Mouse (Mus musculus) heart, embryonic 15.5 days (tissue): ENCODE results near the gene Qrich1. TPM values are rescaled to one million over a fixed set of nuclear protein-coding genes. Genes with fewer than 3 reads are reported as not detected.

Experiments used
- ATAC-seq: fragments of 200-750 bp; cut with Nextera tagmentation; replicated peaks from 2 replicates; pipeline ENCODE4 v1.8.0; 2017; ENCODE audit warnings: low read depth, moderate TSS enrichment; ENCODE audit not compliant: insufficient number of reproducible peaks, insufficient read depth, low FRiP score
- H3K27ac ChIP-seq: fragments of 300-500 bp; sonication (generic); 2 replicates; pipeline ENCODE4 v1.5.1; 2015; ENCODE audit warnings: mild to moderate bottlenecking, inconsistent platforms
- H3K27me3 ChIP-seq: fragments of 300-500 bp; sonication (generic); 2 replicates; pipeline ENCODE4 v1.6.1; 2015; ENCODE audit warnings: inconsistent platforms
- H3K36me3 ChIP-seq: fragments of 300-500 bp; sonication (generic); 2 replicates; pipeline ENCODE4 v1.6.1; 2015; ENCODE audit warnings: mild to moderate bottlenecking, inconsistent platforms
- H3K4me1 ChIP-seq: fragments of 300-500 bp; sonication (generic); replicated peaks from 2 replicates; pipeline ENCODE4 v1.6.1; 2015; ENCODE audit warnings: inconsistent platforms
- H3K4me2 ChIP-seq: fragments of 300-500 bp; sonication (generic); 2 replicates; pipeline ENCODE4 v1.6.1; 2015; ENCODE audit warnings: inconsistent platforms, mild to moderate bottlenecking, moderate library complexity
- H3K4me3 ChIP-seq: fragments of 300-500 bp; sonication (generic); 2 replicates; pipeline ENCODE4 v1.5.1; 2015; ENCODE audit warnings: mild to moderate bottlenecking, inconsistent platforms
- H3K9ac ChIP-seq: fragments of 300-500 bp; sonication (generic); 2 replicates; pipeline ENCODE4 v1.6.1; 2015; ENCODE audit warnings: mild to moderate bottlenecking, inconsistent platforms
- H3K9me3 ChIP-seq: fragments of 300-500 bp; sonication (generic); replicated peaks from 2 replicates; pipeline ENCODE4 v1.6.1; 2016; ENCODE audit warnings: inconsistent platforms
- WGBS: fragments of 180-500 bp; shearing (Covaris S2); methylation state at CpG from one replicate; pipeline ENCODE4 v1.1.7; 2015; ENCODE audit warnings: mixed read lengths; 5-methylcytosine and 5-hydroxymethylcytosine counted together
- polyA plus RNA-seq: library from polyadenylated mRNA; unstranded; fragments of >200 nt; fragmentation: Nextera tagmentation; extraction: Ambion mirVana; gene quantifications from 2 replicates; pipeline ENCODE4 v1.2.1, GENCODE M21; 2015

Gene Qrich1
- polyA plus RNA-seq, 1 experiment from 2014 or later = 75.1 TPM

DNA sequence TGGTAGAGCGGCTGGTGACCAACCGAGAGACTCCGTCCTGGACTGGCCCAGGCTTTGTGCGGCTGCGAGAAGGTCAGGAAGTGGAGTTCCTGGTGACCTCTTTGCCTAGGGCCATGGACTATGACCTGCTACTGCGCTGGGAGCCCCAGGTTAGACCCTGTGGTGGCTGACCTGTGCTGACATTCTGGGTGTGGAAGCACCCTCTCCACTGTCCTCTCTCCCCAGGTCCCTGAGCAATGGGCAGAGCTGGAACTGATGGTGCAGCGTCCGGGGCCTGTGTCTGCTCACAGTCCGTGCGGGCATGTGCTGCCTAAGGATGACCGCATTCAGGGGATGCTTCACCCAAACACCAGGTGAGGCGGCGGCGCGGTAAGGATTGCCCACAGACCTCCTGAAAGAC lies 32.6 kb upstream of the Qrich1 start:
- Histone ChIP-seq H3K9me3 (no peaks in the 10 kb centered on the region), H3K9ac (no peak overlapping the region), H3K4me3 (no peak overlapping the region), H3K27ac (no peak overlapping the region), H3K36me3 (peaks cover 72% of the 10 kb centered on the region), H3K4me2 (no peak overlapping the region), H3K4me1 (peaks cover 34% of the 10 kb centered on the region), H3K27me3 (no peaks in the 10 kb centered on the region)
- no peak for ATAC-seq
- 91% methylated on average over 15 of the region's 15 CpGs for WGBS

DNA sequence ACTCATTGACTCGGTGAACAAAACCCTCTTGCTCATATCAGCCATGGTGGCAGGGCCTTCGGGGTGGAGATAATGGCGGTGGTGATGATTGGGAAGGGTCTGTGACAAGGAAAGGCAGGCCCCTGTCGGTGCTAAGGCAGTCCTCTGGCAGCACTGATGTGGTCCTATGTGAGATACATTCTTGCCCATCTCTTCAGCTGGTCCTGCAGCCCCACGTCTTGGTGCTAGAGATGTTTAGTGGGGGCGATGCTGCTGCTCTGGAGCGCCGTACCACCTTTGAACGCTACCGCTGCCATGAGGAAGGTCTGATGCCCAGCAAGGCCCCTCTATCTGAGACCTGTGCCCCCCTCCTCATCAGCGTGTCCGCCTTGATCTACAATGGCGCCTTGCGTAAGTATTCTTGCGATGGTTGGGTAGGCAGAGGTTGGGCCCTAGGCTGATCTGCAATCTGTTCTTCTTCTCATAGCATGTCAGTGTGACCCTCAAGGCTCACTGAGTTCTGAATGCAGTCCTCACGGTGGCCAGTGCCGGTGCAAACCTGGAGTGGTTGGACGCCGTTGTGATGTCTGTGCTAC lies 31.2 kb upstream of the Qrich1 start:
- H3K4me2 ChIP-seq = no peak overlapping the region
- H3K4me1 ChIP-seq = peaks cover 30% of the 10 kb centered on the region
- no peak for ATAC-seq
- H3K36me3 ChIP-seq = peaks cover 82% of the 10 kb centered on the region
- H3K27me3 ChIP-seq = no peaks in the 10 kb centered on the region
- no peak overlapping the region for H3K4me3 ChIP-seq
- H3K27ac ChIP-seq = no peak overlapping the region
- H3K9me3 ChIP-seq = no peaks in the 10 kb centered on the region
- WGBS = 92% methylated on average over 19 of the region's 19 CpGs
- no peak overlapping the region for H3K9ac ChIP-seq

DNA sequence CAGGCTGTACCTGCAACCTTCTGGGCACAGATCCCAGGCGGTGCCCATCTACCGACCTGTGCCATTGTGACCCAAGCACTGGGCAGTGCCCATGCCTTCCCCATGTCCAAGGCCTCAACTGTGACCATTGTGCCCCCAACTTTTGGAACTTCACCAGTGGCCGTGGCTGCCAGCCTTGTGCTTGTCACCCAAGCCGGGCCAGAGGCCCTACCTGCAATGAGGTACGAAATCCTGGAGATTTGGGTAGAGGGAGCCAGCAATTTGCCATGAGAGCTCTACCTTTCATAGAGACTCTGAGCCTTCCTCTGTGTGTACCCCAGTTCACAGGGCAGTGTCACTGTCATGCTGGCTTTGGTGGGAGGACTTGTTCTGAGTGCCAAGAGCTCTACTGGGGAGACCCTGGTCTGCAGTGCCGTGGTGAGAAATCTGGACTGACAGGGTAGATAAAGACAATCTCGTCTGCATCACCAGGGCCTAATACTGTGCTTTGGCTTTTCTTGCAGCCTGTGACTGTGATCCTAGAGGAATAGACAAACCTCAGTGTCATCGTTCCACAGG lies 29.6 kb upstream of the Qrich1 start:
- H3K27ac ChIP-seq = no peak overlapping the region
- H3K36me3 ChIP-seq = peaks cover 78% of the 10 kb centered on the region
- WGBS = 93% methylated on average over 8 of the region's 8 CpGs
- no peak for ATAC-seq
- H3K27me3 ChIP-seq = no peaks in the 10 kb centered on the region
- peaks cover 21% of the 10 kb centered on the region for H3K4me1 ChIP-seq
- no peak overlapping the region for H3K4me3 ChIP-seq
- no peaks in the 10 kb centered on the region for H3K9me3 ChIP-seq
- no peak overlapping the region for H3K4me2 ChIP-seq
- H3K9ac ChIP-seq = no peak overlapping the region

DNA sequence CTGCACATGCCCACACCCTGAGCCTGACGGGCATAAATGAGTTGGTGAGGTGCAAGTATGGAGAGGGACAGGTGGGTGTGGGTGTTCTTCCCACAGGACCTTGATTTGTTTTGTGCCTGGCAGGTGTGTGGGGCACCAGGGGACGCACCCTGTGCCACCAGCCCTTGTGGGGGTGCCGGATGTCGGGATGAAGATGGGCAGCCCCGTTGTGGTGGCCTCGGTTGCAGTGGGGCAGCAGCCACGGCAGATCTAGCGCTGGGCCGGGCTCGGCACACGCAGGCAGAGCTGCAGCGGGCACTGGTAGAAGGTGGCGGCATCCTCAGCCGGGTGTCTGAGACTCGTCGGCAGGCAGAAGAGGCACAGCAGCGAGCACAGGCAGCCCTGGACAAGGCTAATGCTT lies 28.2 kb upstream of the Qrich1 start:
- no peak overlapping the region for H3K4me2 ChIP-seq
- H3K27me3 ChIP-seq = no peaks in the 10 kb centered on the region
- H3K36me3 ChIP-seq = peaks cover 77% of the 10 kb centered on the region
- no peak overlapping the region for H3K9ac ChIP-seq
- H3K4me1 ChIP-seq = peaks cover 22% of the 10 kb centered on the region
- H3K9me3 ChIP-seq = no peaks in the 10 kb centered on the region
- no peak for ATAC-seq
- WGBS = 92% methylated on average over 17 of the region's 17 CpGs
- H3K4me3 ChIP-seq = no peak overlapping the region
- H3K27ac ChIP-seq = no peak overlapping the region

DNA sequence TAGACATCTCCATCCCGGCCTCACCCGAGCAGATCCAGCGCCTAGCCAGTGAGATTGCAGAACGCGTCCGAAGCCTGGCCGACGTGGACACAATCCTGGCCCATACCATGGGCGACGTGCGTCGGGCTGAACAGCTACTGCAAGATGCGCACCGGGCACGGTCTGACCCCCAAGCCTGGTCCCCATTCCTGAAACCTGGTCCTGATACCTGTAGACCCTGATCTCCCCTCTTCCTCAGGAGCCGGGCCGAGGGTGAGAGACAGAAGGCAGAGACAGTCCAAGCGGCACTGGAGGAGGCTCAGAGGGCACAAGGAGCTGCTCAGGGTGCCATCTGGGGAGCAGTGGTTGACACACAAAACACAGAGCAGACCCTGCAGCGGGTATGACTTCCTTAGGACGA lies 27.4 kb upstream of the Qrich1 start:
- ATAC-seq = no peak
- no peak overlapping the region for H3K4me2 ChIP-seq
- no peak overlapping the region for H3K9ac ChIP-seq
- peaks cover 22% of the 10 kb centered on the region for H3K4me1 ChIP-seq
- no peaks in the 10 kb centered on the region for H3K27me3 ChIP-seq
- no peaks in the 10 kb centered on the region for H3K9me3 ChIP-seq
- peak overlapping the region; percentile 99 for H3K27ac ChIP-seq
- 94% methylated on average over 20 of the region's 20 CpGs for WGBS
- H3K36me3 ChIP-seq = peaks cover 77% of the 10 kb centered on the region
- H3K4me3 ChIP-seq = no peak overlapping the region

DNA sequence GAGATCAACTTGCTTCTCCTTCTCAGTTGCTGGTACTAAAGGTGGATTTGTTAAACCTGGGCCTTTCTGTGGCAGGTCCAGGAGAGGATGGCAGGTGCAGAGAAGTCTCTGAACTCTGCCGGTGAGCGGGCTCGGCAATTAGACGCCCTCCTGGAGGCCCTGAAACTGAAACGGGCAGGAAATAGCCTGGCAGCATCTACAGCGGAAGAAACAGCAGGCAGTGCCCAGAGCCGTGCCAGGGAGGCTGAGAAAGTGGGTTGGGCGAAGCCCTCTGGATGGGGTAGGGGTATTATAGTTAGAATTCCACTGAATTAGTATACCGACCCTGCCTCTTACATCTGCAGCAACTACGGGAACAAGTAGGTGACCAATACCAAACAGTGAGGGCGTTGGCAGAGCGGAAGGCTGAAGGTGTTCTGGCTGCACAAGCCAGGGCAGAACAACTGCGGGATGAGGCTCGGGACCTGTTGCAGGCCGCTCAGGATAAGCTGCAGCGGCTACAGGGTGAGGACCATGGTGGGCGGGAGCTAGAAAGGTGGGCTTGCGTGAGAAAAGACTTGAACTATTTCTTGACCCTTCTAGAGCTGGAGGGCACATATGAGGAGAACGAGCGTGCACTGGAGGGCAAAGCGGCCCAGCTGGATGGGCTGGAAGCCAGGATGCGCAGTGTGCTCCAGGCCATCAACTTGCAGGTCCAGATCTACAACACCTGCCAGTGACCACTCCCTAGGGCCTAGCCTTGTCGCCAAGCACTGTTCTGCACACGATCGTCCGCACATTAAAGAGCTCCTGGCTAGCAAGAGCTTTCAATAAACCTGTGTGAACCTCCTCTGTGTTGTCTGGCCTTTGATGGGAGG lies 26.7 kb upstream of the Qrich1 start:
- peak overlapping the region; percentile 74 for H3K4me2 ChIP-seq
- 66% methylated on average over 26 of the region's 26 CpGs for WGBS
- peaks cover 79% of the 10 kb centered on the region for H3K36me3 ChIP-seq
- no peaks in the 10 kb centered on the region for H3K9me3 ChIP-seq
- H3K9ac ChIP-seq = peak overlapping the region; percentile 98
- H3K4me3 ChIP-seq = peak overlapping the region; percentile 97
- ATAC-seq = no peak
- H3K27ac ChIP-seq = peak overlapping the region; percentile 99
- H3K27me3 ChIP-seq = no peaks in the 10 kb centered on the region
- H3K4me1 ChIP-seq = peaks cover 22% of the 10 kb centered on the region

DNA sequence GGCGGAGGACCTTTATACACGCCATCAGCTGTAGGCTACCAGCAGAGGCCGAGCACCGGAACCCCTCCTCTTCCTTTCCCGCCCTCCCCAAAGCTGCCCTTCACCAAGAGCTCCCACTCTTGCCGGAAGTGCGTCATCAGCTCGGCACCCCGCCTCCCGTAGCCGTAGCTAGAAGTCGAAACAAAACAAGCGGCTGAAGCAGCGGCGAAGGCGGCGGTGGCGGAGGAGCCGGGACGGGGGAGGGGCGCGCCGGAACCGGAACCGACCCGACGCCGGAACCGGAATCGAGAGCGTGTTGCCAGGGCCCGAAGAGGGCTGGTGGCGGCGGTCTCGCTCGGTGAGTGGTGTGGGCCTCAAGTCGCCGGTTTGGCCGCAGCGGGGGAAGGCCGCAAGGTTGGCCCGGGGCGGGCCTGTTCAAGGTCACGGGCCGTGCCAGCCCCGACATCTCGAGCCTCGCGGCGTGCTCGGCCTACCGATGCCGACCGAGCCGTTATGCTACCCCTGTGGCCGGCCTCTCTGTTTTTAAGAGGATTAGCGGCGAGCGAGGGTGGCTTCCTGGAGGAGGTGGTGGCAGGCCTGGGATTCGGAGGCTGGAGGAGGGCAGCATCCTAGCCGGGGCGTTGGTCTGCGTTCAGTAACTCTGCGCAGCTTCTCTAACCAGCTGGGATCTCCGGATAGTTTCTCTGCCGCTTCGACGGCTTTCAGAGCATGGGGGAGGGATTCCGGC lies 25.9 kb upstream of the Qrich1 start, which contains the start of gene Usp19:
Gene Usp19, plus strand, starts transcription at position 44 of the 727 bp plus-strand sequence.
- Histone ChIP-seq H3K4me1 (peaks cover 22% of the 10 kb centered on the region), H3K27ac (peak within 1 kb of the TSS; percentile 99), H3K9me3 (no peaks in the 10 kb centered on the region), H3K27me3 (no peaks in the 10 kb centered on the region), H3K9ac (peak within 1 kb of the TSS; percentile 98), H3K4me3 (peak within 1 kb of the TSS; percentile 97), H3K4me2 (peak within 1 kb of the TSS; percentile 74), H3K36me3 (peaks cover 79% of the 10 kb centered on the region)
- peak; percentile 92 for ATAC-seq
- WGBS = under 1% methylated on average over 69 of the region's 69 CpGs

DNA sequence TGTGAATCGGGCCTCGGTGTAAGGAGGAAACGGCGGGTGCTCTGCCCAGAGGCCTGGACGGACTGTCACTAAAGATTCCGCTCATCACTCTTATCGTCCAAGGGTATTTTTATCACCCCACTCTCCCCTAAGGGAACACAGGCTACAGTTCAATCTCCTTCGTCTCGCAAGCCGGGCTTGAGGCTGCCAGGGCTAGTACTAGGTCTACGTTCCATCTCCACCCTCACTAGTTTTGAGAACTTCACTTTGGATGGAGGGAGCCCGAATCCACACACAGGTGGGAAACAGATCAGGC lies 25.4 kb upstream of the Qrich1 start:
- Histone ChIP-seq H3K9ac (peak overlapping the region; percentile 98), H3K4me1 (peaks cover 22% of the 10 kb centered on the region), H3K9me3 (no peaks in the 10 kb centered on the region), H3K36me3 (peaks cover 79% of the 10 kb centered on the region), H3K27ac (peak overlapping the region; percentile 99), H3K4me3 (peak overlapping the region; percentile 97), H3K4me2 (peak overlapping the region; percentile 74), H3K27me3 (no peaks in the 10 kb centered on the region)
- WGBS = 3% methylated on average over 12 of the region's 12 CpGs
- ATAC-seq = peak; percentile 7; the same call in 1 of the 2 replicates

DNA sequence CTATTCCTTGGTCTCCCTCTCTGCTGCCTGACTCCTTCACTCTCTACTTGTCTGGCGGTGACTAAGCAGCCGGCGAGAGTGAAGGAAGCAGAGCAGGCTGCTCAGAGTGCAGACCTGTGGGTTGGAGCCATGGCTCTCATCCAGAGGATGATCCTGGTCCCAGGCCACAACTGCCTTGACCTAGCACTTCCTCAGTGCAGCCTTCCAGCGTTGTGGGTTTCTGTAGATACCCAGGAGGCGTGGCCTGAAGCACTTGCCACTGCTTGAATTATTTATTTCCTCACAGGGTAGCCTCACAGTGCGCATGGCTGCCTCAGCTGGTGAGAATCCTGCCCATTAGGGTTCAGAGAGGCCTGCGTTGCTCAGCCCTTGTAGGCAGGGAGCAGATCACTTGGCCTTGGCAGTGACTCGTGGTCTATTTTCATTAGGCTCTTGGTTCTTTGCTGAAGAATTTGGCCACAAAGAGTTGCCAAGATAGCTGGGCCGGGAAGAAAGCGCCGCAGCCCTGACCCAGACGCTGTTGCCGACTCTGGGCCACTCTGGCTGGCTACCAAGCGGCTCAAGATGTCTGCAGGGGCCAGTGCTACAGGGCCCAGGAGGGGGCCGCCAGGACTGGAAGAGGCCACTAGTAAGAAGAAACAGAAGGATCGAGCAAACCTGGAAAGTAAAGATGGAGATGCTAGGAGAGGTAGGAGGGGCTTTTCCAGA lies 24.4 kb upstream of the Qrich1 start:
- Histone ChIP-seq H3K36me3 (peaks cover 79% of the 10 kb centered on the region), H3K9ac (peak overlapping the region; percentile 98), H3K9me3 (no peaks in the 10 kb centered on the region), H3K4me3 (peak overlapping the region; percentile 97), H3K4me2 (peak overlapping the region; percentile 74), H3K27me3 (no peaks in the 10 kb centered on the region), H3K27ac (peak overlapping the region; percentile 99), H3K4me1 (peaks cover 22% of the 10 kb centered on the region)
- WGBS = 73% methylated on average over 16 of the region's 16 CpGs
- ATAC-seq = no peak

DNA sequence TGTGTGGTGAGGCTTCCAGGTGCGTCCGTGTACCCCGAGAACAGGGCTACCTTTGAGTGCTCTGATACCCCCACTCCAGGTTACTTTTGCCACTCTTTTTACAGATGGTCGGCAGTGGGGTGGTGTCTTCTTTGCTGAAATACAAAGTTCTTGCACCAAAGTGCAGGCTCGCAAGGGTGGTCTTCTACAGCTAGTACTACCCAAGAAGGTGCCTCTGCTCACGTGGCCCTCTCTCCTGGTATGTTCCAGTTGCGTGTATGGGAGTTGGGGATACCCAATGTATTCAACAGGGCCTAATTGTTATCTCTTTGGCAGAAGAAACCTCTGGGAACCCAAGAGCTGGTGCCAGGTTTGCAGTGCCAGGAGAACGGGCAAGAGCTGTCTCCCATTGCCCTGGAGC lies 23.4 kb upstream of the Qrich1 start:
- H3K9ac ChIP-seq = no peak overlapping the region

More for the DNA sequence above, 23.4 kb upstream of the Qrich1 start:
- no peak for ATAC-seq
- no peaks in the 10 kb centered on the region for H3K27me3 ChIP-seq
- WGBS = 96% methylated on average over 8 of the region's 8 CpGs
- H3K4me2 ChIP-seq = no peak overlapping the region
- H3K27ac ChIP-seq = no peak overlapping the region
- peaks cover 79% of the 10 kb centered on the region for H3K36me3 ChIP-seq
- no peaks in the 10 kb centered on the region for H3K9me3 ChIP-seq
- H3K4me1 ChIP-seq = peaks cover 22% of the 10 kb centered on the region
- H3K4me3 ChIP-seq = no peak overlapping the region
